Mouse (Mus musculus) spleen, adult 2 months (tissue): Measurements from ENCODE around the gene AA986860.

Source experiments
- CTCF ChIP-seq: fragments of 200-500 bp; IDR thresholded peaks from 2 replicates; pipeline ENCODE4 v1.5.1; 2011; ENCODE audit warnings: mild to moderate bottlenecking, inconsistent platforms; ENCODE audit not compliant: insufficient read depth, insufficient read length, insufficient replicate concordance; ENCODE audit errors: extremely low read depth
- POLR2A ChIP-seq: fragments of 200-500 bp; IDR thresholded peaks from 2 replicates; pipeline ENCODE4 v1.6.1; 2011; ENCODE audit warnings: low read depth, low read length, inconsistent platforms

DNA sequence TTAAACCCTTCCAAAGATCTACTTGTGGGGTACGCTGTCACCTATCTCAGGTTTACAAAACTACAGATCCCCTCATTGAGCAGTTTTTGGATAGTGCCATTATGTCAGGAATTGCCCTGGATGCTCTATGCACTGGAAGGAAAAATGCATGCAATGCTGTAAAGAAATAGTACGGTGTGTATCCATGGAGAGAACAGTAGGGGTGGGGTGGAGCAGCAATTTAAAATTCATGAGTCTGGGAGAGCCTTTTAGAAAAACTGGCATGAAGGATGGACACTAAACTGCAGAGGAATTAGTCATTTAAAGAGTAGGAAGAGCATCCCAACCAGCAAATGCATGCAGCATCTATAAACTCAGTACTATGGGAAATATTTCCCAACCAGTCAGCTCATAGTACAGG is 5.4 kb upstream of the AA986860 start:
- TF ChIP-seq CTCF (no peak), POLR2A (no peak)
